Mouse (Mus musculus): ENCODE data around the gene Spice1.

The Spice1 gene

DNA sequence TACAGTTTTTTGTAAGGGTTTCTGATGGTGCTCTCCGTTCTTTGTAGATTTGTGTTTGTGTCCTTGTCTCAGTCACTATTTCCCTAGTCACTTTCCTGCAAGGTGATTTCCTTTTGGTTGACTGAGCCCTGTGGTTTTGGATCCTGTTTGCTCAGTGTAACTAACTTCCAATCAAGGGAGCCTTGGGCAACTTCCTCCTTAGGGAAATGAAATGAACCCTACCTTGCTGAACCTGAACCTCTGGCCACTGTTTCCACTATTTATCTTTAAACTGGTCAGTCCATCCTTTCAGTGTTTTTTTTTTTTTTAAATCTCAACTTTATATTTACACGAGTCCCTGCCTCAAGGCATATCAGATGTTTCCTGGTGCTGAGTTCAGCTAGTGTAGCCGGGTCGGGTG is 18.3 kb upstream of the Spice1 start:
- TF ChIP-seq NANOG (IDR thresholded peaks at IDR 0.05; ENCODE audit: borderline replicate concordance, low read length) (no peak), CTCF (conservative IDR thresholded peaks at IDR 0.05; ENCODE audit: low read length) (no peak), POU5F1 (IDR thresholded peaks at IDR 0.05; ENCODE audit: borderline replicate concordance, low read length) (no peak)
- peaks cover 31% of the 10 kb centered on the region for H3K27me3 ChIP-seq (ENCODE audit: insufficient read depth, low read length)
- H3K9me3 ChIP-seq (ENCODE audit: low read length): no peaks in the 10 kb centered on the region
- peaks cover 28% of the 10 kb centered on the region for H3K4me1 ChIP-seq (replicated peaks; ENCODE audit: low read depth, low read length)
- H3K4me3 ChIP-seq (replicated peaks; ENCODE audit: low read length): no peak overlapping the region
- H3K36me3 ChIP-seq (ENCODE audit: insufficient read depth, low read length): no peaks in the 10 kb centered on the region

DNA sequence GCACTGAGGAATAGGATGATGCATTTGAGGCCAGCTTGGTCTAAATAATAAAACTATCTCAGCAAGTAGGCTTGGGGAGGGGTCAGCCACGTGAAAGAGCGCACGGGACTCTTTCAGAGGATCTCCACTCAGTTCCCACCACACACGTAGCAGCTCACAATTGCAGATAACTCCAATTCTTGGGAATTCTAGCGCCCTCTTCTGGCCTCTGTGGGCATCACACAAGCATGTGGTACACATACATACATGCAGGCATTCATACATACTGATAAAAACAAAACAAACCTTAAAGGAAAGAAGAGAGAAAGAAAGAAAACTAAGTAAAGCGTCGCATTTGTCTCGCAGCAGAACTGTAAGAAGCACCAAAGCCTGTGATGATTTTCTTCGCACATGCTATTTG is 16.3 kb upstream of the Spice1 start:
- TF ChIP-seq POU5F1 (IDR thresholded peaks at IDR 0.05; ENCODE audit: borderline replicate concordance, low read length): no peak
- TF ChIP-seq CTCF (conservative IDR thresholded peaks at IDR 0.05; ENCODE audit: low read length): peak; percentile 82
- no peak overlapping the region for H3K4me3 ChIP-seq (replicated peaks; ENCODE audit: low read length)
- H3K36me3 ChIP-seq (ENCODE audit: insufficient read depth, low read length): no peaks in the 10 kb centered on the region
- H3K27me3 ChIP-seq (ENCODE audit: insufficient read depth, low read length): peaks cover 47% of the 10 kb centered on the region
- no peaks in the 10 kb centered on the region for H3K9me3 ChIP-seq (ENCODE audit: low read length)
- H3K4me1 ChIP-seq (replicated peaks; ENCODE audit: low read depth, low read length): peaks cover 24% of the 10 kb centered on the region

DNA sequence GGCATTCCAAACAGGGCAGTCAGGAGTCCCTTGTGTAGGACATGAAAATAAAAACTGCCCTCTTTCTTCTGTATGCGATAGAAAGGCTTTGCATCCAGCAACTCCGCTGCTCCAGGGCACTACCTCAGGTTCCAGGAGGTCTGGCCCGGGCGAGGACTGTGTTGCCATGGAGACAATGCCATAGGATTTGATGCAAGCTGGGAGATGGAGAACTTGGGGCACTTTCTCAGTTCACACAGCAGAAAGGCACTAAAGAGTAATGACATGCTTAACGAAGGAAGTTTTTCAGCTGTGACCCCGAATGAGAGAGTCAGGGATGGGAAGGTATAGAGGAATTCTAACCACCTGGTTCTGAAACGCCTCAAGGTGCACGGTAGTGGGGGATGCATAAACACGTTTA is 15.8 kb upstream of the Spice1 start:
- no peaks in the 10 kb centered on the region for H3K36me3 ChIP-seq (ENCODE audit: insufficient read depth, low read length)
- TF ChIP-seq POU5F1 (IDR thresholded peaks at IDR 0.05; ENCODE audit: borderline replicate concordance, low read length): no peak
- no peak for TF ChIP-seq CTCF (conservative IDR thresholded peaks at IDR 0.05; ENCODE audit: low read length)
- TF ChIP-seq NANOG (IDR thresholded peaks at IDR 0.05; ENCODE audit: borderline replicate concordance, low read length): no peak
- no peaks in the 10 kb centered on the region for H3K9me3 ChIP-seq (ENCODE audit: low read length)
- peaks cover 24% of the 10 kb centered on the region for H3K4me1 ChIP-seq (replicated peaks; ENCODE audit: low read depth, low read length)
- peaks cover 49% of the 10 kb centered on the region for H3K27me3 ChIP-seq (ENCODE audit: insufficient read depth, low read length)
- H3K4me3 ChIP-seq (replicated peaks; ENCODE audit: low read length): no peak overlapping the region

DNA sequence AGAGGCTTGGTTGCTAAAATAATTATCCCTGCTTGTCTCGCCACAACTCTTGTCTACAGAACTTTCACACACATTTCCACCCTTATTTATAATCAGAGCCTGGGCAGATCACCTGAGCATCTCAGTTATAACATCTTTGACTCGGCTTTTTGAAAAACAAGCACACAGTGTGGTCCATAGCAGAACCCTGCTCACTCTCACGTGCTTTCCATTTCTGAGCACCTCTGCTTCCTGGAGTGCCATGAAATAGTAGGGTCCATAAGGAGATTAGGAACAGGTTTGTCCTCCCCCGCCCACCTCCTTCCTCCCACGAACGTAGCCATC is 15.3 kb upstream of the Spice1 start:
- Histone ChIP-seq H3K4me3 (replicated peaks; ENCODE audit: low read length) (peak overlapping the region; percentile 81), H3K36me3 (ENCODE audit: insufficient read depth, low read length) (no peaks in the 10 kb centered on the region), H3K9me3 (ENCODE audit: low read length) (no peaks in the 10 kb centered on the region), H3K4me1 (replicated peaks; ENCODE audit: low read depth, low read length) (peaks cover 24% of the 10 kb centered on the region), H3K27me3 (ENCODE audit: insufficient read depth, low read length) (peaks cover 52% of the 10 kb centered on the region)
- TF ChIP-seq CTCF (conservative IDR thresholded peaks at IDR 0.05; ENCODE audit: low read length) (no peak), NANOG (IDR thresholded peaks at IDR 0.05; ENCODE audit: borderline replicate concordance, low read length) (no peak), POU5F1 (IDR thresholded peaks at IDR 0.05; ENCODE audit: borderline replicate concordance, low read length) (no peak)

DNA sequence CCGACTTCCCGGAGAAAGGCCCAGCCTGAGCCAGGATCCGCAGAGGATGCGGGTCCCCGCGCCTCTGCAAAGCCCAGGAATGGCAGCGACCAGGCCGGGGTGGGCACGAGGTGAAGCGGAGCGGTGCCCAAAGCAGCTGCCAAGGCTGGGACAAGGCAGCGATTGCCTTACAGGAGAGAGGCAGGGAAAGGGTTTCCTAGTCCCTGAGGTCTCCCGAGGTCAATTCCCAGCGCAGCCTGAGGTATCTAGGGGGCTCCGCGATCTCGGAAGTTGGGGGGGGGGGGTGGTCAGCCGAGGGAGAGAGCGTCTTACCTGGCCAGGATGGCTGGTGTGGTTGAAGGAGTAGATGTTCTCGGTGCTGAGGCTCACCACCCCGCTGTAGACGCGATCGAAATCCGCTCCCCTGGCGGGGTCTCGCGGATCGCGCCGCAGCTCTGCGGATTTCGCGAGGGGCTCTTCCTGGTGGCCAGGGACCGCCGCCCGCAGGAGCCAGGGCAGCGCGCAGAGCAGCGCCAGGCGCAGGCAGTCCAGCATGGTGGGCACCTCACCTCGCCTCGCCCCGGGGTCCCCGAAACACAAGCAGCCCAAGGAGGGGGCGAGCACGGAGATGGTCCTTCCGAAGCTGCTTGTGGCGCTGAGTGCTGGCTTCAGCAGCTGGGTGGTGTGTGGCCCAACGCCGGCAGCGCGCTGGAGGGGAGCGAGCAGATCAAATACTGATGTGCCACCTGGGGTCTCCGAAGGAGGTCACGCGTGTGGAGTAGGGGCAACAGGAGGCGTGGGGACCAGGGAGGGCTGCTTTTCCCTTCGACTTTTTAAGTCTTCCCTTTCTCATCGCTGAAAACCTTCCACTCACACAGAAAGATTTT is 14.7 kb upstream of the Spice1 start:
- TF ChIP-seq CTCF (conservative IDR thresholded peaks at IDR 0.05; ENCODE audit: low read length) (no peak), NANOG (IDR thresholded peaks at IDR 0.05; ENCODE audit: borderline replicate concordance, low read length) (no peak), POU5F1 (IDR thresholded peaks at IDR 0.05; ENCODE audit: borderline replicate concordance, low read length) (no peak)
- peak overlapping the region; percentile 81 for H3K4me3 ChIP-seq (replicated peaks; ENCODE audit: low read length)
- peaks cover 52% of the 10 kb centered on the region for H3K27me3 ChIP-seq (ENCODE audit: insufficient read depth, low read length)
- H3K36me3 ChIP-seq (ENCODE audit: insufficient read depth, low read length): no peaks in the 10 kb centered on the region
- H3K9me3 ChIP-seq (ENCODE audit: low read length): no peaks in the 10 kb centered on the region
- H3K4me1 ChIP-seq (replicated peaks; ENCODE audit: low read depth, low read length): peaks cover 24% of the 10 kb centered on the region

DNA sequence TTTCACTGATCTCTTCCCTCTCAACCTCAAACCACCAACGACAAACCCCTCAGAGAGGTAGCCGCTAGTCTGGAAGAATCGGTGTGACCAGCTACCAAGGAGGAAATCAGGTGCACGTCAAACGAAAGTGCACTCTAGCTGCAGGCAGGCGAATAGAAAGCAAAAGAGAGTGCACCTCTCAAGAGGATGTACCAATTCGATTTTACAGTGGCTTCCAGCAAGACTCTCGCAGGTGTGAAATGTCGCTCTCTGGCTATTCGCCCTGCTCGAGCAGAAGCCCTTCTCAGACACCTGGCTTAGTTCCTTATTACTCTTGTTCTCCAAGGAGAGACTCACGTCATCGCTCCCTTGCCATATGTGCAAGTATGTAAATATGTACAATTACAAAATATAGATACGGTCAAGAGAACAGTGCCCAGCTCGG is 14.0 kb upstream of the Spice1 start, which contains the start of gene Sidt1:
Sidt1 (minus strand) TSS at position 336 of the 424 bp plus-strand sequence.
- TF ChIP-seq POU5F1 (IDR thresholded peaks at IDR 0.05; ENCODE audit: borderline replicate concordance, low read length) (no peak), NANOG (IDR thresholded peaks at IDR 0.05; ENCODE audit: borderline replicate concordance, low read length) (no peak), CTCF (conservative IDR thresholded peaks at IDR 0.05; ENCODE audit: low read length) (no peak)
- Histone ChIP-seq H3K9me3 (ENCODE audit: low read length) (no peaks in the 10 kb centered on the region), H3K4me3 (replicated peaks; ENCODE audit: low read length) (peak within 1 kb of the TSS; percentile 81), H3K27me3 (ENCODE audit: insufficient read depth, low read length) (peaks cover 52% of the 10 kb centered on the region), H3K4me1 (replicated peaks; ENCODE audit: low read depth, low read length) (peaks cover 24% of the 10 kb centered on the region), H3K36me3 (ENCODE audit: insufficient read depth, low read length) (no peaks in the 10 kb centered on the region)

DNA sequence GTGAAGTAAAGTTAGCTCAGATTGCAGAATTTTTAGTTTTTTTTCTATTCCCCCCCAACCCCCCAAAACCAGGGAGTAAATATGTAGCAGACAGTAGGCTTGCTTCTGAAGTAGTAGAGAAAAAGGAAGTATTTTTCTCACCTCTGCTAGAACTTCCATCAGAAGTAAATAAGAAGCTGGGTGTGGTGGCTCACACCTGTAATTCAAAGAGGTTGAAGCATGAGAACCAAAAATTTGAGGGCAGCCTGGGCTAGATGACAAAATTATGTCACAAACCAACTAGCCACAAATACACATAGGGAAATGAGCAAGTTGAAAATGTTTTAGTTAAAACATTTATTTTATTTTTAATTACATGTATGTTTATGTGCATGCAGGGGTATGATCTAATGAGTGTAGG is 9.4 kb upstream of the Spice1 start:
- H3K9me3 ChIP-seq (ENCODE audit: low read length): peaks cover 21% of the 10 kb centered on the region
- peaks cover 7% of the 10 kb centered on the region for H3K4me1 ChIP-seq (replicated peaks; ENCODE audit: low read depth, low read length)
- no peaks in the 10 kb centered on the region for H3K36me3 ChIP-seq (ENCODE audit: insufficient read depth, low read length)
- no peak for TF ChIP-seq NANOG (IDR thresholded peaks at IDR 0.05; ENCODE audit: borderline replicate concordance, low read length)
- no peak for TF ChIP-seq POU5F1 (IDR thresholded peaks at IDR 0.05; ENCODE audit: borderline replicate concordance, low read length)
- TF ChIP-seq CTCF (conservative IDR thresholded peaks at IDR 0.05; ENCODE audit: low read length): no peak
- H3K4me3 ChIP-seq (replicated peaks; ENCODE audit: low read length): no peak overlapping the region
- peaks cover 31% of the 10 kb centered on the region for H3K27me3 ChIP-seq (ENCODE audit: insufficient read depth, low read length)

DNA sequence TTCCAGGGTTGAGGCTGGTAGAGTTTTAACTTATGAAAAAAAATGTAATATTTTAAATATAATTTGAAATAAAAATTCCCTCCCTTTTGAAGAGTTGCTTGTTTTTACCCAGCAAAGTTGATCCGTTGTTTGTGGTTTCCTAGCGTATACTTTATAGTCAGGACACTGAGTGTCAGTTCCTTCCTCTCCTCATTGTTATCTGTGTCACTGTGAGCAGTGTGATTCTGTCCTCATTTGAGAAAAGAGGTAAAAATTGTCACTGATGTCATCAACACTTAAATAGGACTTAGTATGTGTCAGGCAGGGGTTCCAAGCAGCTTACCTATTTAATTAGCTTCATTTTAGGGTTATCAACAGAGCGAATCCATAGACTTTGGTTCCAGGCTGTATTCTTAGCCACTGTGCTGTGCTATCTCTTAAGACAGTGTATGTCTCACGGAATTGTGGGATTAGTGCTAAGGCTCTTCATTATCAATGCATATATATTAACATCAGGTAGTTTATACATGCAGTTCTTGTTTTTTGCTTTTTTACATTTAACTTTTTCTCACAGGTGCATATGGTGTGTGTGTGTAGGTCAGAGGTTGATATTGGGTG is 3.0 kb downstream of the Spice1 start:
- H3K4me1 ChIP-seq (replicated peaks; ENCODE audit: low read depth, low read length): peaks cover 31% of the 10 kb centered on the region
- H3K9me3 ChIP-seq (ENCODE audit: low read length): no peaks in the 10 kb centered on the region
- TF ChIP-seq CTCF (conservative IDR thresholded peaks at IDR 0.05; ENCODE audit: low read length) (no peak), POU5F1 (IDR thresholded peaks at IDR 0.05; ENCODE audit: borderline replicate concordance, low read length) (no peak), NANOG (IDR thresholded peaks at IDR 0.05; ENCODE audit: borderline replicate concordance, low read length) (no peak)
- H3K36me3 ChIP-seq (ENCODE audit: insufficient read depth, low read length): no peaks in the 10 kb centered on the region
- H3K4me3 ChIP-seq (replicated peaks; ENCODE audit: low read length): no peak overlapping the region
- H3K27me3 ChIP-seq (ENCODE audit: insufficient read depth, low read length): no peaks in the 10 kb centered on the region

Measured in E14TG2a.4 (cell line).